Mouse (Mus musculus) layer of hippocampus, adult 8-10 months (tissue): ENCODE results near the gene Olfr98. TPM values are rescaled to one million over a fixed set of nuclear protein-coding genes. Genes with fewer than 3 reads are reported as not detected.
"Not testable (repeated sequence)": the region's sequence is repeated elsewhere in the genome, so short reads cannot be mapped to it uniquely, and the experiment has no call there.

Source experiments
- DNase-seq, 2 experiments: peaks; one replicate each; pipeline ENCODE4 v3.0.0; 2022; ENCODE audit warnings: low spot score in 2 of 2
- total RNA-seq, 4 experiments: library from RNA; stranded (reverse); gene quantifications; 2 replicates each; pipeline ENCODE4 v1.2.4; 2022

Olfr98 gene
- not detected for total RNA-seq

- no peak for DNase-seq
Observed at GRCm38 (mm10) chr17:37263626-37264025, at the start of gene Olfr98. TSS of gene Olfr98 (minus strand) at chr17:37263749.

- DNase-seq: no peak
Observed at GRCm38 (mm10) chr17:37310146-37310699, 46.7 kb upstream of the Olfr98 start.

- no peak for DNase-seq
Observed at GRCm38 (mm10) chr17:37308483-37308882, 44.9 kb upstream of the Olfr98 start.

GRCm38 (mm10) chr17:37304213-37304612 lies 40.7 kb upstream of the Olfr98 start, which contains the start of gene Olfr101:
TSS of gene Olfr101 (minus strand) at chr17:37304313.
- DNase-seq: no peak

GRCm38 (mm10) chr17:37283360-37283759 lies 19.8 kb upstream of the Olfr98 start, which contains the start of gene Olfr99:
TSS of gene Olfr99 (minus strand) at chr17:37283460.
- no peak for DNase-seq

- DNase-seq: no peak
Observed at GRCm38 (mm10) chr17:37280331-37280730, 16.8 kb upstream of the Olfr98 start.

GRCm38 (mm10) chr17:37276573-37276972 lies 13.0 kb upstream of the Olfr98 start:
- DNase-seq: no peak

- DNase-seq: no peak
Observed at GRCm38 (mm10) chr17:37275626-37276248, 12.2 kb upstream of the Olfr98 start.

- DNase-seq: no peak
Observed at GRCm38 (mm10) chr17:37270702-37271092, 7.1 kb upstream of the Olfr98 start.

- peak; percentile 83 to 94 for DNase-seq
Observed at GRCm38 (mm10) chr17:37270058-37270701, 6.6 kb upstream of the Olfr98 start, which contains the start of gene H2-M3. TSS of gene H2-M3 (plus strand) at chr17:37270220.

- peak in 1 of 2 experiments; percentile 9 for DNase-seq
Observed at GRCm38 (mm10) chr17:37250544-37250943, 13.0 kb downstream of the Olfr98 start.

- no peak for DNase-seq
Observed at GRCm38 (mm10) chr17:37249460-37249859, 14.1 kb downstream of the Olfr98 start.

- peak; percentile 9 to 13 for DNase-seq
Observed at GRCm38 (mm10) chr17:37246715-37247114, 16.8 kb downstream of the Olfr98 start.

GRCm38 (mm10) chr17:37242198-37242597 lies 21.4 kb downstream of the Olfr98 start:
- no peak for DNase-seq

GRCm38 (mm10) chr17:37237230-37237629 lies 26.3 kb downstream of the Olfr98 start, which contains the start of gene Olfr97:
TSS of gene Olfr97 (minus strand) at chr17:37237330.
- not testable (repeated sequence) for DNase-seq

GRCm38 (mm10) chr17:37221879-37222278 lies 41.7 kb downstream of the Olfr98 start:
- DNase-seq: no peak

- DNase-seq: no peak
Observed at GRCm38 (mm10) chr17:37219846-37220245, 43.7 kb downstream of the Olfr98 start, which contains the start of gene Olfr96. TSS of gene Olfr96 (plus strand) at chr17:37220146.

- DNase-seq: no peak
Observed at GRCm38 (mm10) chr17:37218486-37218885, 45.1 kb downstream of the Olfr98 start.

GRCm38 (mm10) chr17:37213018-37213417 lies 50.5 kb downstream of the Olfr98 start, which contains the start of gene Olfr95:
TSS of gene Olfr95 (minus strand) at chr17:37213118.
- no peak for DNase-seq
